Mouse (Mus musculus): Measurements from ENCODE around the gene Cyp4f16.
"Not testable (repeated sequence)": the region's sequence is repeated elsewhere in the genome, so short reads cannot be mapped to it uniquely, and the experiment has no call there.

The Cyp4f16 gene

GRCm38 (mm10) chr17:32550900-32551770 lies 14.8 kb downstream of the Cyp4f16 start:
- DNase-seq (ENCODE audit: inconsistent ontology term): peak; percentile 76

GRCm38 (mm10) chr17:32553016-32553415 lies 16.7 kb downstream of the Cyp4f16 start:
- DNase-seq (ENCODE audit: inconsistent ontology term): not testable (repeated sequence)

- not testable (repeated sequence) for DNase-seq (ENCODE audit: inconsistent ontology term)
These were observed 18.0 kb downstream of the Cyp4f16 start for GRCm38 (mm10) chr17:32554368-32554767.

- DNase-seq (ENCODE audit: inconsistent ontology term): not testable (repeated sequence)
These were observed 26.9 kb downstream of the Cyp4f16 start for GRCm38 (mm10) chr17:32563301-32563700.

- DNase-seq (ENCODE audit: inconsistent ontology term): not testable (repeated sequence)
These were observed 36.9 kb downstream of the Cyp4f16 start for GRCm38 (mm10) chr17:32573286-32573685.

- no peak for DNase-seq (ENCODE audit: inconsistent ontology term)
These were observed 41.3 kb downstream of the Cyp4f16 start for GRCm38 (mm10) chr17:32577496-32578186.

- no peak for DNase-seq (ENCODE audit: inconsistent ontology term)
These were observed 60.1 kb downstream of the Cyp4f16 start for GRCm38 (mm10) chr17:32596494-32596893.

Data from Muller cell, postnatal 12 days (primary cell).